Mouse (Mus musculus): ENCODE results near the gene Msmb.
"Not testable (repeated sequence)": the region's sequence is repeated elsewhere in the genome, so short reads cannot be mapped to it uniquely, and the experiment has no call there.

The Msmb gene

DNA sequence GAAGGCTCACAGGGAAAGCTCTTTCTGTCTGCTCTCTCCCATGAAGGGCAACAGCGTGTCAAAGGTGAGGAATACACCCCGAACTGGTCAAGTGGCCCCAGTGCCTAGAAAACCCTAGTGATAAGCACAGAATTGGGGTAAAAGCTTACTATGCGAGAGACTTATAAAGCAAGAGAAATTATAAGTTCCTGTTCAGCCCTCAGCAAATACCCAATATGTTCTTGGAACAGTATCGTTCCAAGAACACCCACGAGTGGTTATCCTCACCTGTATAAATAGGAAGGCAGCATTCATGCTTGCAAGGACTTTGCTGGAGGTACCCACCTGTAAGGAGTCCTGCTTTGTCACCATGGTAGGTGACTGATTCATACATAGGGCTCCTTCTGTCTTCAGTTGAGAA is at the start of gene Msmb:
TSS of gene Msmb (plus strand) at position 301 of the 400 bp plus-strand sequence.
- in situ Hi-C loops (cut with MboI; ENCODE audit: low sequenced_read_pairs): no loop called here

DNA sequence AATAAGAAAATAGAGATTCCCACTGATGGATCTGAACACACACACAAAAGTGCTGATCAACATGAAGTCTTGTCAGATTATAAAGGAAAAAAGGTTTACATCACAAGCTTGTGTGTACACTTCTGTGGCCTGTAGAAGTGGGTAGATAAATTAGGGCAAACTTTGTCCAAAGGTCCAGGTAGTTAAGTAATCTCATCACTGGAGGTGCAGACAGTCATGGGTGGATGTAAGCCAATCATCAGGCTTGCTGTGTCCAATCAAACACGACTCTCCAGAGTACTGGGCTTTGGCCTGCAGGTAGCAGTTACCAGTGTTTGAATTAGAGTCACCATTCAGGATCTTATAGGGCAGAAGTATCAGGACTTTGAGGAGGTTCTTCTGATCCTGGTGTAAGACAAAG is 48.8 kb upstream of the Msmb start:
- in situ Hi-C loops (cut with MboI; ENCODE audit: low sequenced_read_pairs): no loop called here

DNA sequence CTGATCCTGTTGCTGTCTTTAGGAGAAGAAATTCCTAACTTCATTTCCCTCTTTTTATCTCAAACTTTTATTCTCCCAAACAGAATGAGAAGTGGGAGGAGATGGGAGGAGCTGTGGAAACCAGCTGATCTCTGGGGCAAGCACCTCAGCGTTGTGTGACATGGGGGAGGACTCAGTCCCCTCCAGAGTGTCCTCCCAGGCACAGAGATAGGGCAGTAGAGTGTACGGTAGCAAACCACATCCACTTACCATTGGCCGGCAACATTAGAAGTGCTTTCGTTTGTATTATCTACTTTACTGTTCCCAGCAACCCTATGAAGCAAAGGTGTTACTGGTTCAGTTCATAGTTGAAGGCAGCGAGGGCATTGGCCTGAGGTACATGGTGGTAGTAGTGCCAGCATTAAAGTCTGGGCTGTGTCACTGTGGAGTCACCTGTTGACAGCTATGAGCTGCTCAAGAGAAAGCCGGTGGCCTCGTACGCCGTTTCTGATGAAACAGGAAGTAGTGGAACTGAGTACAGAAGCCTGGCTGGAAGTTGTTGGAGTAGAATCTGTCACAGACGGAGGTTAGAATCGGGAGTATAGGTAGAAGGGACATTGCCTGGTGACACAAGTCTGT is 48.2 kb upstream of the Msmb start:
- in situ Hi-C loops (cut with MboI; ENCODE audit: low sequenced_read_pairs): no loop called here

DNA sequence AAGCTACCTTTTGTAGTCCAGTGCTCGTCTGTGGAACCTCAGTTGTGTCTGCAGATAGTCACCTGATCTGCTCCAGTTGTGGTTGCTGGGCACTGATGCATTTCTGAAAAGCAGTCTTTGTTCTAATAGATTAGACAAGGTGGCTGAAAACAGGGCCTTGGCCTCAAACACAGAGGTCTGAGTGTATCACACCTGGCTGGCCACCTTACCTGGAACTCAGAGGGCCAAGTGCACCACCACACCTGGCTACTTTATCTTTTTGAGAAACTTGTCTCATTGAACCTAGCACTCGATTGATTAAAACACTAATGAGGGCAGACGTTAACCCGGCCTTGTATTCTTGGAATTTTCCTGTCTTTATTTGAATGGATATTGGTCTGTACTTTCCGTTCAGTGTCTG is 46.2 kb upstream of the Msmb start:
- in situ Hi-C loops (cut with MboI; ENCODE audit: low sequenced_read_pairs): no loop called here

DNA sequence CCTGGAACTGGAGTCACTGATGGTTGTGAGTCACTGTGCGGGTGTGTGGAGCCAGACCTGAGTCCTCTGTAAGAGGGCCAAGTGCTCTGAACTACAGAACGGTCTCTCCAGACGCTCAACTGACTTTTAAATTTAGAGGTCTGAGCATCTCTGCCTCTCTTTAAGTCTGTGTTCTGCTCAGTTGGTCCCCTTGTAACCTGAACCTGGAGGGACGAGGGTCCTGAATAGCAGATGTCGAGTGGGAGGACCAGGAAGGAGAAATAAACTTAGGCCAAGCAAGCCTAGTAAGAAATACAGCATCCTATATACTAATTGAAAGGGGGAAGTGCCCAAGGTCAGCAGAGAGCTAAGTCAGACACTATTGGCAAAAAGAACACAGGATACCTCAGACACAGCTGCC is 45.1 kb upstream of the Msmb start:
- in situ Hi-C loops (cut with MboI; ENCODE audit: low sequenced_read_pairs): no loop called here

DNA sequence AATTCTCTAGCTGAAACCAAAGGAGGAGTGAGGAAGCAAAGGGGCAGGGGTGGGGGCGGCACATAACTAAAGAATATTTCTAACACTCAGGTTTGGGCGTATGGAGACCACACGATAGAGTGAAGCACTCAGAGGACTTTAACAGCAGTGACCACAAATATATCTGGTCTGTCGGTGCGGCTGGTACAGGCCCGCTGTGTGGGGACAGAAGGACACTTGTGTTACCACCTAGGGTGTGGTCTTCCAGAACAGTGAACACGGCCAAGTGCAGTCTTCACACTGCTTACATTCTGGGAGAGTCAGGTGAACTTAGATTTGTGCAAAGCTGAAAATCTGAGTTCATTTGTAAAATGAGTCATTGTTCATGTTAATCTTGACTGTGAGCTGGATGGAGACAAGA is 44.1 kb upstream of the Msmb start:
- in situ Hi-C loops (cut with MboI; ENCODE audit: low sequenced_read_pairs): no loop called here

DNA sequence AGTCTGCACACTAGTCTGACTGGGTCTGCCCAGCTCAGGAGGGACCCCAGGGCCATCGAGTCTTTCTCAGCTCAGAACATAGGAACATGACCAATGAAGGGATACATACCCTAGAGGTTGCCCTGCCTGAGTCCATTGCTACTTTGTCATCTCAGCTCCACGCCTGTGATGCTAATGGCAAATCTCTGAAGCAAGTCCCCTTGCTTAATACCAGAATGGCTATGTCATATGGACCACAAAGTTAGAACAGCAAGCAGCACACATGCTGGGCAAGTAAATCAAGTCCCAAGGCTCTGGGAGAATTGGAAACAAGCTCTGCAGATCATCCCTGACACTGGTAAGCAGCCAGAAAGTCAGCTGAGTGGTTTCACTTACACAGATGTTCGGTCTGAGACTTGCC is 42.9 kb upstream of the Msmb start:
- in situ Hi-C loops (cut with MboI; ENCODE audit: low sequenced_read_pairs): no loop called here

DNA sequence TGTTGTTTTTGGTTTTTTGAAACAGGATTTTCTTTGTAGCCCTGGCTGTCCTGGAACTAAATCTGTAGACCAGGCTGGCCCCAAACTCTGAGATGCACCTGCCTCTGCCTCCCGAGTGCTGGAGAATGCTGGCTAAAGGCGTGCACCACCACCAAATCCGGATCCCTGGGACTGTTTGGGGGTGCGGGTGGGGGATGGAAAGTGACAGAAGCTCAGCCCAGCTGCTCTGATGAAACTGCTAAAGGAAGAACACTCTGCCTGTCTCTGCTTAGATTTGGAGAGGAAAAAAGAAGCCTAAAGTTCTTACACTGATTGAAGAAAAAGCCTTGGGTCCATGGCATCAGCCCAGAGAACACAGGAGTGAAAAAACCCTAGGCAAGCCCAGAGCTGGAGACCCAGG is 38.3 kb upstream of the Msmb start:
- in situ Hi-C loops (cut with MboI; ENCODE audit: low sequenced_read_pairs): no loop called here

DNA sequence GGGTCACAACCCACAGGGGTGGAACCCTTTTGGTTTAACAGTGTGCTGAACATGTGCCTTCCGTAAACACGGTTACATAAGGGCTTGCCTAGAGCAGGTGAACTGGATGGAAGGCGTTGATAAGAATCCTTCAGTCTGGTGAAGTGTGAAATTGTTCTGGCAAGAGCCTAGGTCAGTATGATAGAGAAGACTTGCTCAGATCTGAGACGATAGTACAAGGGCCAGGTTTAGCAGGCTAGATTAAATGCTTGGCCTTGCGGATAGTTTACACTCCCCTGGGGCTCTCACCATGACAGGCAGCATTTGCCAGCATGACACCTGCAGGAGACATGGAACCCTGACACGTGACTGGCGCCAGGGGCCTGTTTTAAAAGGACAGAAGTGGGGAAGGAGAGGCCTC is 36.2 kb upstream of the Msmb start:
- in situ Hi-C loops (cut with MboI; ENCODE audit: low sequenced_read_pairs): no loop called here

DNA sequence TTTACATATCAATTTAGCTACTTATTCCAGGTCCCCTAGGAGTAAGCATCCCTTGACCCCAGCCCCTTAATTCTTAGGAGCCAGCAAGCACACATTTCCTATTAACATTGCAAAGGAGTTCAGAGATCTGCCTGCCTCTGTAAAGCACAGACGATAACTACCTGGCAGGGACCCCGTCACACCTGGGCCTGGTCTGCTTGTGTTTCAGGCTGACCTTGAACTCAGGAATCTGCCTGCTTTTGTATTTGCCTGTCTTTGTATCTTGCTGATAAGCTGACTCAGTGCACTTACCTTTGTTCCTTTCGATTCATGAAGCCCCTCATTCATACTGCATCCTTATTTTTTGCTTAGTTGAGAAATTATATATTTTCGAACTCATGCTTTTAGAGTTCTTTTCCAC is 34.9 kb upstream of the Msmb start:
- in situ Hi-C loops (cut with MboI; ENCODE audit: low sequenced_read_pairs): no loop called here

DNA sequence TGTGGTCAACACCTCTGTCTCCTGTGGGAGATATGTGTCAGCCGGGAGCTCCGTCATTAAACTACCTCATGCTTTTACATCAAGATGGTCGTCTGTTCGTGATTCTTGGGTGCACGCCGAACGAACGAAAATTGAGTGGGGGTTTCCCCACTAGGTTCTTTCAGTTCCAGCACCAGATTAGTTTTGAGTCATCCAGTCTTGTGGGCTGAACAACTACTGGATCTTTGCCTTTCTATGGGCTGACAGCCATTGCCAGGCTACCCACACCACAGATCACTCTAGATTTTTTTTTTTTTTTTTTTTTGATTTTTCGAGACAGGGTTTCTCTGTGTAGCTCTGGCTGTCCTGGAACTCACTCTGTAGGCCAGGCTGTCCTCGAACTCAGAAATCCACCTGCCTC is 29.7 kb upstream of the Msmb start:
- in situ Hi-C loops (cut with MboI; ENCODE audit: low sequenced_read_pairs): not testable (repeated sequence)

DNA sequence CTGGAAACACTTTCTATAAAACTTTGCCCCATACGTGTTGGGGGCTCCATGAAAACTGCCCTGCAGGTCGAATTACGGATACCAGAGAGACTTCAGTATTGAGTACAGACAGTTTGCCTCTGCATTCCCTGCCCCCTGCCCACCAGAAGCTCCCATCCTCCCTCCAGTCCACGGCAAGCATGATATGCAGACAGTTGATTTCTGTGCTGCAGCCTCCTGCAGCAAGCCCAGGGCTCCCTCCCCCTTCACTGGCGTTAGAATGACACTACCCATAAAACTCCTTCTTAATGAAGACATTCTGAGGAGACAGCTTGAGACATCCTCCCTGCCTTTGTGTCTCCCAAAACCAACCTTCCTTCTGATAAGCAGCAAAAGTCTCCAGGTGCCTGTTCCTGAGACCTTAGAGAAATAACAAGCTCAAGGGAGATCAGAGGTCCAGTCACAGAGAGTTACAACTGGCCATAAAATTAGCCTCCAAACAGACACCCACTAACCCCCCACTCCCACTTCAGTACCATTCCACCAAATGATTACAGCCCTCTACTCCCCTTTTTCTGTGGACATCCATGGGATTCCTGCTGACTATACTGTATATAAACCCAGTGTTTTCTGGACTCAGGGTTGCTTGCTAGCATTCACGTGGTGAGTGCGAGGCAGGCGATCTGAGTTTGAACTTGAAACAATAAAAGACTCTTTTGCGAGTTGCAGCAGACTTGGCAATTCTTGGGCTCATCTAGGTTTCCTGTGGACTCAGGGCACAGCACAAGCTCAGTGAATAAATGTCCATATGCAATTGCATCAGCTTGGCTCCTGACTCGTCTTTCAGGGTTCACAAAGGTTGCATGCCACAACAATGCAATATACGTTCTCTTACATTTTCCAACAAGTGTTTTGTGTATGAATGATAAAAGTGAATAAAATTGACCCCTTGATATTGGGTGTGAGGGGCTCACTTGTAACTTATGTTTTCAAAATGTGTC is 20.6 kb upstream of the Msmb start:
- in situ Hi-C loops (cut with MboI; ENCODE audit: low sequenced_read_pairs): no loop called here

DNA sequence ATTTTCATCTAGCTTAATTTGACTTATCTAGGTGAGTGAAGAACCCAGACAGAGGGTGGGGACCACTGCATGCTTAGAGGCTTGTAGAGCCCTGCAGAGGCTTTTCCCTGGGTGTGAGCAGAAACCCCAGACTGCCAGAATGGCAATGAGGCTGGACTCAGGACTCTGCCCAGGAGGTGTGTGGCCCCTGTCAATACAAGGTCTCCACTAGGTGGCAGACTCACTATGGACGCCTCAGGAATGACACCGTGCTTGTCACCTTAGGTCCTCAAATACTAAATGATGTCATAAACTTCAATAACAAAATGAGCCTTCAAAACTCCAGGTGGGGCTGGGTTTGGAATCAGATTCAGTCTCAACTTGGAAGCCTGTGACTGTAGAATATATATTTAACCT is 19.9 kb upstream of the Msmb start:
- in situ Hi-C loops (cut with MboI; ENCODE audit: low sequenced_read_pairs): no loop called here

DNA sequence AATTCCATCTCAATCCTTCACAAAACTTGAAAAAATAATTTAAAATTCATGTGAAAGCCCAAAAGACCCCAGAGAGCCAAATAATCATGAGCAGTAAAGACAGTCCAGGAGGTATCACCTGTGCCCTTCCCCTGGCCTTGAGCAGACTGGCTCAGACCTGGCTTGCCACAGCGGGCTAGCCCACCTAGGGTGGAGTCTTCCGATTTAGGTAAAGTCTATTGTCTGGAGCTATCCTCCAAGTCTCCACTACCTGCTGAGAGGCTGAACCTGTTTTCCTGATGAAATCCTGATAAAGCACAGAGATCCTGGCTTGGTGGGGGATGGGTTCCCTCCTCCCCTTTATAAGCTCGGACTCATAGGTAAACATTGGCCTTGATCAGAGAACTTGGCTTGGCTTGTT is 17.6 kb upstream of the Msmb start:
- in situ Hi-C loops (cut with MboI; ENCODE audit: low sequenced_read_pairs): no loop called here

DNA sequence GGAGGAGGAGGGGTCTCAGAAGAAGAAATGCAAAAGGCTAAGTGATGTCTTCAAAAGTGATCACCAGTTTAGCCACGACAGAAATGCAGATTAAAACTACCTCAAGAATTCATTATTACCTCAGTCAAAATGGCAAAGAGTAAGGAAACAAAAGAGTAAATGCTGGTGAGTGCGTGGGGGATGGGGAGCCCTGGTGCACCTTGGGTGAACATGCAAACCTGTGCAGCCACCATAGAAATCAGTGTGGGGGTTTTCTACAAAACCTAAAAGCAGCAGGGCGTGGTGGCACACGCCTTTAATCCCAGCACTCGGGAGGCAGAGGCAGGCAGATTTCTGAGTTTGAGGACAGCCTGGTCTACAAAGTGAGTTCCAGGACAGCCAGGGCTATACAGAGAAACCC is 16.6 kb upstream of the Msmb start:
- in situ Hi-C loops (cut with MboI; ENCODE audit: low sequenced_read_pairs): not testable (repeated sequence)

DNA sequence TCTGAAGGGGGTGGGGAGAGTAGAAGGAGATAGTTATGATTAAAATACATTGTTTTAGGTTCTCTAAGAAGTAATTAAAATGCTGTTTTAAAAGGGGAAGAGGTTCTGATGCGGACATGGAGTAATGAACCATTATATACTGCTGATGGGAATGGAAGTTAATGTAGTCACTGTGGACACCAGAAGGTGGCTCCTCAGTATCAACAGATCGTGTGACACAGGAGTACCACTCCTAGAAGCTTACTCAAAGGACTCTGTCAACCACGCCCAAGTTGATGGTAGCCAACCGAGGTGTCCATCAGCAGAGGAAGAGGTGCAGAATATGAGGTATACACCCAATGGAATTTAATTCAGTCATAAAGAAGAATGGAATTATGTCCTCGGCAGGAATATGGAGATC is 13.4 kb upstream of the Msmb start:
- in situ Hi-C loops (cut with MboI; ENCODE audit: low sequenced_read_pairs): no loop called here

DNA sequence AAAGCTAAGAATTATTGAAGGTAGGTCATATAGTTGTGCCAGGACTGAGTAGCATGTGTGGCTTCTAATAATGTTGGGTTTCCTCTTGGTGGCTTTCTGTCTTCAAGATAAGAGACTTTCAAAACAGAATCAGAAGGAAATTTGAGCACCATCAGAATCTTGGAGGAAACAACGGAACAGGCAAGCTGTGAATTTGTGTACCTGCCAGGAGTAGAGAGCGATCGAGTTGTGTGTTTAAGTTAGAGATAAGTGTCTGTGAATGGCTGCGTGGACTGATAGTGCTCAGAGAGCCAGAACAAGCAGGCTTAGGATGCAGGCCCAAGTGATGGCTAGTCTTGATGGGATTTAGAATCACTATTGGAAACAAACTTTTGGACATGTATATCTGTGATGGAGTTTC is 10.0 kb upstream of the Msmb start:
- in situ Hi-C loops (cut with MboI; ENCODE audit: low sequenced_read_pairs): no loop called here

DNA sequence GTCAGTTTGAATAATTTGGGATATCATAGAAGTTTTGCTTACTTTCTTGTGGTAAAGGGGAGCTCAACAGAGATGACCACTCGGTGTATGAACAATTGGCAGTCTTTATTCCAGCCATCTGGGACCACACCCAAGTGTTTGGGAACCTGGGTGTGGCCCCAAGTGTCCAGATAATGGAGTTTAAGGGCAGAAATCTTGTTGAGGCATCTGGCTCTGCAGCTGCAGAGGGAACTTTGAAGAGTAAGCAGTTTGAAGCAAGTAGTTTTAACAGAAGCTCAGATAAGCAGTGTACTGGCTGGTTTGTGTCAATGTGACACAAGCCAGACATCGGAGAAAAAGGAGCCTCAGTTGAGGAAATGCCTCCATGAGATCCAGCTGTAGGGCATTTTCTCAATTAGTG is 7.5 kb upstream of the Msmb start:
- in situ Hi-C loops (cut with MboI; ENCODE audit: low sequenced_read_pairs): no loop called here

DNA sequence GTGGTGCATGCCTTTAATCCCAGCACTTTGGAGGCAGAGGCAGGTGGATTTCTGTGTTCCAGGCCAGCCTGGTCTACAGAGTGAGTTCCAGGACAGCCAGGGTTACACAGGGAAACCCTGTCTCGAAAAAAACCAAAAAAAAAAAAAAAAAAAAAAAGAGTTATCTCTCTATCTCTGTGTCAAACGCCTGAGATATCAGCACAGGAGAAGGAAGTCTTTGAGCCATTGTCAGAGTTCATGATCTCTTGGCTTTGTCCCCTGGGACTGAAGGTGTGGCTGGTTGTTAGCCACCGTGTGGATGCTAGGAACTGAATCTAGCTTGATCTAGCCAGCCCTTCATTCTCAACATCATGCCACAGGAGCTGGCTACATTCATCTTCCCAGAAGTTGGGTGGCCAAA is 5.4 kb upstream of the Msmb start:
- in situ Hi-C loops (cut with MboI; ENCODE audit: low sequenced_read_pairs): not testable (repeated sequence)

DNA sequence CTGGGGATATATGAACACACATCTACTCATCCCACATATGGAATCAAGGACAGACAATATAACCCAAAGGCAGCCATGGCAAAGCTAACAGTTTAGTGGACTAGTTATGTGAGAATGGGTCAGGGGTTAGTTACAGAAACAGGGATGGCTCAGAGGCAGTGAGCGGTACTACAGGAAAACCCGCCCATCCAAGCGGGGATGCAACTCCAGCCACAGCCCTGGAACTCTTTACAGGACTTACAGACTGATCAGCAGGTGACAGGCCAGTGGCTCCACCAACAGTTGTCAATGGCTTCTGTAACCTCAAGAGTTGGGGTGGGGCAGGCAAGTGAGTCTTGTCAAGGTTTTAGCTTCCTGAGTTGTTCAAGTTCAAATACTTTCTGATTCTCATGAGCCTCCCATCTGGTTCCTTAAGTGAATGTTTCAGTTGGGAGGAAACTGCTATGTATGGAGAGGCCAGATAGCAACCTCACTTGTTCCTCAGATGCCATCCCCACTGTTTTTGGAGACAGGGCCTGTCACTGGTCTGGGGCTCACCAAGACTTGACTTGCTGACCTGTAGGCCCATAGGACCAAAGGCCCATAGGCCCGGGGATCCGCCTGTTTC is 1.4 kb upstream of the Msmb start:
- in situ Hi-C loops (cut with MboI; ENCODE audit: low sequenced_read_pairs): no loop called here

DNA sequence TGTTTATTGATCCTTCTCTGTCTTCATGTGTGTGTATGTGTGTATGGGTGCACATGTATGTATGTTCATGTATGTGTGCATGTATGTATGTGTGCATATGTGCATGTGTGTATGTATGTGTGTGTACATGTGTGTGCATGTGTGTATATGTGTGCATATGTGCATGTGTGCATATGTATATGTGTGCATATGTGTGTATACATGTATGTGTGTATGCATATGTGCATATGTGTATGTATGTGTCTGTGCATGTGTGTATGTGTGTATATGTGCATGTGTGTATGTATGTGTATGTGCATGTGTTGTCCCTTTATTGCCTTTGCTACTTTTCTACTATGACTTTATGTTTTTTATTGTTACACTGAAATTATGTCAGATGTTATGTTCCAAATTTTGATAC is 2.9 kb downstream of the Msmb start:
- in situ Hi-C loops (cut with MboI; ENCODE audit: low sequenced_read_pairs): no loop called here

DNA sequence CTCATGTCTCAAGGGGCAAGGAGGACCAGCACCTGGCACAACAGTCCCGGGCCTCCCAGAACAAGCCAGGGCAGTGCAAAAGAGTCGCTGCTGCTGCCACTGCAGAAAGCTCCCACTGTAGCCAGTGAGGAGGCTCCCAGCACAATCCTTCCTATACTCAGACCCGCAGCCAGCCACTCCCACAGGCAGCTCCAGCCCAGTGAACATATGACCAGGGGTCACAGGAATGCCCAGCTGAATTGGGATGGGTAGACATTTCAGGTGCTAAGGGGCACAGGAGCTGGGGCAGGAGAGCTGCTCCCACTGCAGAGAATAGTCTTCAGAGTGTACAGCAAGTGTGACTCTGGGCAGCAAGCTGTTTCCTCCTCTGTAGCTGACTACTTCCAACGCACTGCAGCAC is 3.6 kb downstream of the Msmb start:
- in situ Hi-C loops (cut with MboI; ENCODE audit: low sequenced_read_pairs): no loop called here

Measured in CH12F3 (cell line).